Mouse (Mus musculus): Measurements from ENCODE around the gene Acsf3. TPM values are rescaled to one million over a fixed set of nuclear protein-coding genes. Genes with fewer than 3 reads are reported as not detected.
A peak's percentile ranks its signal among the peaks of the same experiment; 100 is the strongest.

Gene Acsf3
- 9.7 and 11.4 TPM in 2 replicates for polyA plus RNA-seq (2011; ENCODE audit: insufficient read depth, insufficient read length, low read depth, missing spikeins)

DNA sequence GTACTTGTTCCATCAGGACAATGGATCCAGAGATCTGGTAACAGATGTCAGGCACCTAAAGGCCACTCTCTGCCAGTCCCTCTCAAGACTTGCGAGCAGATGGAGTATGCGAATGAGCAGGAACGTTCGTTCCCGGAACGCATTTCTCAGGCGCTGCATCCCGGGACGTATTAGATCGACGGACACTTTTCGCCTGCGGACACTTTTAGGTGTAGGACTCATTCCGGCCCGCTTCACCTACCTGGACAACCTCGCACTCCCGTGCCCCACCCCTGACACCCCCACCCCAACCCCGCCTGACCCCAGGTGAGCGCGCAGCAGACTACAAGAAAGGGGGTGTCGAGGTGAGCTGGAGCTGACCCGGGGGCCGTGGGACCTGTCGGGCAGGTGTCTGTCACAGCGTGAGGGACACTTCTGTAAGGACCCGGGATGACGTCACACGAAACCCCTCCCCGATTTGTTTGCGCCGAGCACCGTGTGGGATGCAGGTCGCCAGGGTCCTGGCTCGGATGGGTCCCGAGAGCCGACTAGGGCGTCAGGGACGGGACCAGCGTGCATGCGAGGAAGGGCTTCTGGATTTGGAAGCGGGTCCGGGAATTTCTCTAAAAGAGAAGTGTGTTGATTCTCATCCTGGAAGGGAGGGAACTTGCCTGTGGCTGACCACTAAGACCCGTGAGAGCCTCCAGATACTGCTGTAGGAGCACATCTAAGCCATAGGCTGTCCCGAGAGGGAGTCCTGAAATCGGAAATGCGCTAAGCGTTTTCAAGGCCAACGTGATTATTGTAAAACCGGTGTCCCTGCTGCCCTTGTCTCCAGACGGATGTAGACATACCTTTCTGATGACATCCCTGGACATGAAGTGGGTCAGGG, at the start of gene Acsf3:
Acsf3 (plus strand) TSS at position 202 of the 871 bp plus-strand sequence.
- Histone ChIP-seq H3K36me3 (ENCODE audit: control insufficient read depth, insufficient read depth, low read length, poor library complexity, severe bottlenecking) (no peaks in the 10 kb centered on the region), H3K27ac (ENCODE audit: insufficient read depth, low read length) (no peak within 1 kb of the TSS), H3K4me3 (ENCODE audit: low read depth, low read length) (peak within 1 kb of the TSS; percentile 86), H3K9me3 (replicated peaks; ENCODE audit: control insufficient read depth, insufficient read depth, low read length, poor library complexity, severe bottlenecking) (no peaks in the 10 kb centered on the region), H3K27me3 (ENCODE audit: control insufficient read depth, insufficient read depth, low read length, poor library complexity, severe bottlenecking) (no peaks in the 10 kb centered on the region), H3K9ac (ENCODE audit: low read depth, poor library complexity, severe bottlenecking) (peak within 1 kb of the TSS; percentile 79), H3K4me1 (ENCODE audit: control insufficient read depth, insufficient read depth, low read length) (no peaks in the 10 kb centered on the region)
- TF ChIP-seq POLR2A (IDR thresholded peaks at IDR 0.05; ENCODE audit: insufficient read depth, low read length): no peak
- TF ChIP-seq CTCF (IDR thresholded peaks at IDR 0.05; ENCODE audit: low read depth, low read length): no peak
- TF ChIP-seq EP300 (IDR thresholded peaks at IDR 0.05; ENCODE audit: insufficient read depth, low read depth, low read length): 0 out of 2 replicates have a peak, but pooled peaks have one; percentile 43

DNA sequence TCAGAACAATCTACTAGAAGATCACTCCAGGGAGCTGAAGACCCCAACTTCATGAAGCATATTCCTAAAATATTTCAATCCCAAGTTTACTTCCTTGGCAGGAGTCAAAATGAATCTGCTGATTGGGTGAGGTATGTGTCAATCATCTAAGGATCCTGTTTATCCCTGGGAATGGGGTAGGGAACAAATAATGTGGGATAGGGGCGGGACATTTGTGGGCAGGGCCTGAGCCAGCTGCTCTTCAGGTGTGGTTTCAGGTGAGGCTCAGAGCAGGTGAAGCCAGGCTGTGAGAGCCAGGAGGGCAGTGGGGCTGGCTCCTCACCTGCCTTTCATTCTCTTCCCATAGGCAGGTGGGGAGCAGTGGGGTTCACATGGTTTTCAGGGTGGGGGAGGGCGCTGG, 48.5 kb upstream of the Acsf3 start:
- H3K4me3 ChIP-seq (ENCODE audit: low read depth, low read length): no peak overlapping the region
- no peaks in the 10 kb centered on the region for H3K27me3 ChIP-seq (ENCODE audit: control insufficient read depth, insufficient read depth, low read length, poor library complexity, severe bottlenecking)
- no peak for TF ChIP-seq CTCF (IDR thresholded peaks at IDR 0.05; ENCODE audit: low read depth, low read length)
- TF ChIP-seq POLR2A (IDR thresholded peaks at IDR 0.05; ENCODE audit: insufficient read depth, low read length): no peak
- TF ChIP-seq EP300 (IDR thresholded peaks at IDR 0.05; ENCODE audit: insufficient read depth, low read depth, low read length): no peak
- H3K27ac ChIP-seq (ENCODE audit: insufficient read depth, low read length): no peak overlapping the region
- no peaks in the 10 kb centered on the region for H3K4me1 ChIP-seq (ENCODE audit: control insufficient read depth, insufficient read depth, low read length)
- H3K9me3 ChIP-seq (replicated peaks; ENCODE audit: control insufficient read depth, insufficient read depth, low read length, poor library complexity, severe bottlenecking): no peaks in the 10 kb centered on the region
- H3K36me3 ChIP-seq (ENCODE audit: control insufficient read depth, insufficient read depth, low read length, poor library complexity, severe bottlenecking): no peaks in the 10 kb centered on the region
- H3K9ac ChIP-seq (ENCODE audit: low read depth, poor library complexity, severe bottlenecking): no peak overlapping the region

DNA sequence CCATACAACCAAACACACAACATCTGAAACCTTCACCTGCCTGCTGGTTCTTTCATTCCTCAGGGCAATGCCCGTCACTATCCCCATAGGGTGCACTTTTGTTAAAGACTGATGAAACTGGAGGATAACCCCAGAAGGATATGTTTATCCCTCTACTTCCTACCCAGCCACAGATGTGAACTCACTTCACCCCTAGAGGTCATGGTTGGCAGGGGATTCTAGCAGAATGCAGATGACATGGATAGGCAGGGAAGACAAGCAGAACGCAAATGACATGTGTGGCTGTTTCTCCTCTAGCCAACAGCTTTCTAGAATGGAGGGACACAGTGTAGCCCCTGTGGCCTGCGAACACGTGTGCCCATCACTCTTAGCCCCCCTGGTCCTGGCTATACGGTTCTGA, 47.9 kb upstream of the Acsf3 start:
- Histone ChIP-seq H3K27ac (ENCODE audit: insufficient read depth, low read length) (no peak overlapping the region), H3K4me1 (ENCODE audit: control insufficient read depth, insufficient read depth, low read length) (no peaks in the 10 kb centered on the region)
- no peak for TF ChIP-seq CTCF (IDR thresholded peaks at IDR 0.05; ENCODE audit: low read depth, low read length)

DNA sequence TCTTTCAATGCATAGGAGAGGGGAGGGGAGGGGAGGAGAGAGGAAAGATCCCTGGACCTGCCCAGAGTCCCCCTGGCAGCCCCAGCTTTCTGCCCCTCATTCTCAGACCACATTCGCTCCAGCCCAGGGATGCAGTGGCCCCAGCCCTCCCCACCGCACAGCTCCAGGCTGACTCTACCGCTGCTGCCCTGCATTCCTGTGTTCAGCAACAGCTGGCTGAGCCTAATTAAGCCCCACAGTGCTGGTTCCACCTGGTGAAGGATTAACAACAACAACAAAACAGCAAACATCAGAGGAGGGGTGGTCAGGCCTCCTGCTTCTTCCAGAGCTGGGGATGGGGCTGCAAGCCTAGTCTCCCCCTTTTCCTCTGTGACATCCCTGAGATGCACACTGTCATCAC, 46.7 kb upstream of the Acsf3 start:
- H3K4me3 ChIP-seq (ENCODE audit: low read depth, low read length): no peak overlapping the region
- no peaks in the 10 kb centered on the region for H3K36me3 ChIP-seq (ENCODE audit: control insufficient read depth, insufficient read depth, low read length, poor library complexity, severe bottlenecking)
- H3K27ac ChIP-seq (ENCODE audit: insufficient read depth, low read length): no peak overlapping the region
- no peaks in the 10 kb centered on the region for H3K4me1 ChIP-seq (ENCODE audit: control insufficient read depth, insufficient read depth, low read length)
- no peaks in the 10 kb centered on the region for H3K27me3 ChIP-seq (ENCODE audit: control insufficient read depth, insufficient read depth, low read length, poor library complexity, severe bottlenecking)
- TF ChIP-seq CTCF (IDR thresholded peaks at IDR 0.05; ENCODE audit: low read depth, low read length): no peak
- TF ChIP-seq POLR2A (IDR thresholded peaks at IDR 0.05; ENCODE audit: insufficient read depth, low read length): no peak
- TF ChIP-seq EP300 (IDR thresholded peaks at IDR 0.05; ENCODE audit: insufficient read depth, low read depth, low read length): no peak
- no peaks in the 10 kb centered on the region for H3K9me3 ChIP-seq (replicated peaks; ENCODE audit: control insufficient read depth, insufficient read depth, low read length, poor library complexity, severe bottlenecking)
- H3K9ac ChIP-seq (ENCODE audit: low read depth, poor library complexity, severe bottlenecking): no peak overlapping the region

More for the DNA sequence above, 47.9 kb upstream of the Acsf3 start:
- H3K27me3 ChIP-seq (ENCODE audit: control insufficient read depth, insufficient read depth, low read length, poor library complexity, severe bottlenecking): no peaks in the 10 kb centered on the region
- no peak overlapping the region for H3K4me3 ChIP-seq (ENCODE audit: low read depth, low read length)
- H3K36me3 ChIP-seq (ENCODE audit: control insufficient read depth, insufficient read depth, low read length, poor library complexity, severe bottlenecking): no peaks in the 10 kb centered on the region
- H3K9ac ChIP-seq (ENCODE audit: low read depth, poor library complexity, severe bottlenecking): no peak overlapping the region
- no peaks in the 10 kb centered on the region for H3K9me3 ChIP-seq (replicated peaks; ENCODE audit: control insufficient read depth, insufficient read depth, low read length, poor library complexity, severe bottlenecking)

DNA sequence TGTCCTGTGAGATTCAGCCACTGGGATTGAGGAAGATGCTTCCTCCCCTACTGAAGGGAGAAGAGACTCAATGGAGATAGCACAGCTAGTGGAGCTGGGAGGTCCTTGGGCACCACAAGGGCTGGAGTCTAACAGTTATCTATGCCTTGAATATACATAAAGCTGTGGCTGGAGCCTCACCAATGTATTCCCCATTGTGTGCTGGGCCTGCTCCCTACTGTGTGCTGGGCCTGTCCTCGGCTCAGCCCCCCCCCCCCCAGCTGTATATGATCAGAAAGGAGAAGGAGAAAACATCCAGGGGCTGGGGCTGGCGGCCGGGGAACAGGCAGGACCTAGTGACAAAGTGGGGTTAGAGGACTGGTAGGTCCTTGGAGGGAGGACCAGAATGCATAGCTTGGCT, 40.2 kb upstream of the Acsf3 start:
- no peaks in the 10 kb centered on the region for H3K27me3 ChIP-seq (ENCODE audit: control insufficient read depth, insufficient read depth, low read length, poor library complexity, severe bottlenecking)
- no peaks in the 10 kb centered on the region for H3K4me1 ChIP-seq (ENCODE audit: control insufficient read depth, insufficient read depth, low read length)
- no peaks in the 10 kb centered on the region for H3K36me3 ChIP-seq (ENCODE audit: control insufficient read depth, insufficient read depth, low read length, poor library complexity, severe bottlenecking)
- H3K9ac ChIP-seq (ENCODE audit: low read depth, poor library complexity, severe bottlenecking): no peak overlapping the region
- H3K4me3 ChIP-seq (ENCODE audit: low read depth, low read length): no peak overlapping the region
- H3K9me3 ChIP-seq (replicated peaks; ENCODE audit: control insufficient read depth, insufficient read depth, low read length, poor library complexity, severe bottlenecking): no peaks in the 10 kb centered on the region
- no peak overlapping the region for H3K27ac ChIP-seq (ENCODE audit: insufficient read depth, low read length)
- TF ChIP-seq POLR2A (IDR thresholded peaks at IDR 0.05; ENCODE audit: insufficient read depth, low read length) (no peak), CTCF (IDR thresholded peaks at IDR 0.05; ENCODE audit: low read depth, low read length) (no peak), EP300 (IDR thresholded peaks at IDR 0.05; ENCODE audit: insufficient read depth, low read depth, low read length) (no peak)

Data from ES-Bruce4 (cell line).